Mouse (Mus musculus) cerebellum, adult 2 months (tissue): ENCODE measurements around the gene Farsa. TPM values are rescaled to one million over a fixed set of nuclear protein-coding genes. Genes with fewer than 3 reads are reported as not detected.

Experiments used
- DNase-seq, 2 experiments: peaks; one replicate each; pipeline ENCODE4 v3.0.0; 2021
- H3K27ac ChIP-seq: fragments of 200-500 bp; 2 replicates; pipeline ENCODE4 v1.5.1; 2012; ENCODE audit warnings: low read length, control low read depth, inconsistent platforms; ENCODE audit not compliant: insufficient read depth
- H3K27me3 ChIP-seq: fragments of 200-500 bp; 2 replicates; pipeline ENCODE4 v1.6.1; 2012; ENCODE audit warnings: inconsistent platforms, mild to moderate bottlenecking, low read length, moderate library complexity; ENCODE audit not compliant: control insufficient read depth, insufficient read depth
- H3K4me1 ChIP-seq: fragments of 200-500 bp; 2 replicates; pipeline ENCODE4 v1.6.1; 2011; ENCODE audit warnings: low read length; ENCODE audit not compliant: control insufficient read depth, insufficient read depth
- H3K4me3 ChIP-seq: fragments of 200-500 bp; replicated peaks from 2 replicates; pipeline ENCODE3; 2011; ENCODE audit warnings: mild to moderate bottlenecking, low read depth, low read length, control low read depth; ENCODE audit not compliant: insufficient read depth
- CTCF ChIP-seq: fragments of 200-500 bp; IDR thresholded peaks from 2 replicates; pipeline ENCODE4 v1.5.1; 2011; ENCODE audit warnings: low read depth, mild to moderate bottlenecking, control low read depth, low read length, moderate library complexity, borderline replicate concordance; ENCODE audit not compliant: insufficient read depth
- POLR2A ChIP-seq: fragments of 200-500 bp; IDR thresholded peaks from 2 replicates; pipeline ENCODE4 v1.6.1; 2011; ENCODE audit warnings: low read length, control low read depth, borderline replicate concordance; ENCODE audit not compliant: insufficient read depth
- WGBS: fragments of 180-500 bp; shearing (Covaris S2); methylation state at CpG from one replicate; pipeline ENCODE4 v1.1.7; 2018; 5-methylcytosine and 5-hydroxymethylcytosine counted together
- polyA plus RNA-seq: library from polyadenylated mRNA; depleted of rRNA; stranded (reverse); fragments of >200 nt; gene quantifications from 2 replicates; pipeline ENCODE4 v1.2.3, GENCODE M21; 2012

Farsa gene
- polyA plus RNA-seq, 1 experiment: 72.0 TPM

GRCm38 (mm10) chr8:84873016-84873415 is 16.2 kb downstream of the Farsa start:
- no peak overlapping the region for H3K4me3 ChIP-seq
- TF ChIP-seq POLR2A (no peak), CTCF (no peak)
- no peak for DNase-seq
- 94% methylated on average over 4 of the region's 4 CpGs for WGBS
- no peak overlapping the region for H3K27ac ChIP-seq
- peaks cover 9% of the 10 kb centered on the region for H3K4me1 ChIP-seq
- no peaks in the 10 kb centered on the region for H3K27me3 ChIP-seq

DNA sequence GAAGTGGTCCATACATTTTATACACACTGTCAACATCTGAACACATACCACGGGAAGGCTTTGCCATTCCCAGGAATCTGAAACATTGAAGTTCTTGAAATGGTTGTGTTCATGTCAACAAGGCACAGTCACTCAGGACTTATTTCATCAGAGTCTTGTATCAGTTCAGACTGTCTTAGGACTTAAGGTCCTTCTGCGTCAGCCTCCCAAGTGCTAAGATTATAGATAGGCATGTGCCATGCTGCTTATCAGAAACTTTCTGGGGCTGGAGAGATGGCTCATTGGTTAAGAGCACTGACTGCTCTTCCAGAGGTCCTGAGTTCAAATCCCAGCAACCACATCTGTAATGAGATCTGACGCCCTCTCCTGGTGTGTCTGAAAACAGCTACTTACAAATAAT is 17.6 kb downstream of the Farsa start:
- no peak for DNase-seq
- Histone ChIP-seq H3K4me1 (peaks cover 9% of the 10 kb centered on the region), H3K27me3 (no peaks in the 10 kb centered on the region), H3K27ac (no peak overlapping the region), H3K4me3 (no peak overlapping the region)
- no peak for TF ChIP-seq POLR2A
- no peak for TF ChIP-seq CTCF
- WGBS: 97% methylated on average over 3 of the region's 3 CpGs

GRCm38 (mm10) chr8:84877297-84878035 is 20.7 kb downstream of the Farsa start:
- Histone ChIP-seq H3K4me3 (no peak overlapping the region), H3K27me3 (no peaks in the 10 kb centered on the region), H3K4me1 (peaks cover 7% of the 10 kb centered on the region), H3K27ac (peak overlapping the region; percentile 86)
- WGBS: 14% methylated on average over 3 of the region's 3 CpGs
- DNase-seq: peak; percentile 83 to 86
- no peak for TF ChIP-seq CTCF
- TF ChIP-seq POLR2A: no peak

GRCm38 (mm10) chr8:84878915-84879314 is 22.1 kb downstream of the Farsa start:
- no peak for DNase-seq
- TF ChIP-seq CTCF (no peak), POLR2A (no peak)
- no peak overlapping the region for H3K4me3 ChIP-seq
- H3K27me3 ChIP-seq: no peaks in the 10 kb centered on the region
- 90% methylated on average over 1 of the region's 1 CpGs for WGBS
- no peak overlapping the region for H3K27ac ChIP-seq
- H3K4me1 ChIP-seq: peaks cover 7% of the 10 kb centered on the region

DNA sequence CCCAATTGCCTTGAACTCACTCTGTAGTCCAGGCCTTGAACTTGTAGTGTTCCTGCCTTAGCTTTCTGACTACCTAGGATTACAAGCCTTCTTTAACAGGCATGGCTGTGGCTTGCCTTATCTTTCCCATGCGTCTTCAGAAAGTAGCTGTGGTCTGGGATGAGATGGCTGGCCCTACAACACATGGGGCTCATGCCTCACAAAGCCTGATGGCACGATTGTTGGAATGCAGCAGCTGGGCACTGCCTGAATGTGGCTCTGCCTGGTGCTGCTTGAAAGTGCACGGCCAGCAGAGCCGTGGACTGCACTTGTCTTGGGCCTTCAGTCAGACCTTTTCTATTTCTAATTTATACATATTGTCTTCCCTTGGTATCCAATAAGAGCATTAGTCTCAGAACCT is 27.9 kb downstream of the Farsa start:
- DNase-seq: no peak
- TF ChIP-seq CTCF: no peak
- Histone ChIP-seq H3K27me3 (no peaks in the 10 kb centered on the region), H3K4me1 (no peaks in the 10 kb centered on the region), H3K27ac (no peak overlapping the region), H3K4me3 (no peak overlapping the region)
- WGBS: 73% methylated on average over 4 of the region's 4 CpGs

DNA sequence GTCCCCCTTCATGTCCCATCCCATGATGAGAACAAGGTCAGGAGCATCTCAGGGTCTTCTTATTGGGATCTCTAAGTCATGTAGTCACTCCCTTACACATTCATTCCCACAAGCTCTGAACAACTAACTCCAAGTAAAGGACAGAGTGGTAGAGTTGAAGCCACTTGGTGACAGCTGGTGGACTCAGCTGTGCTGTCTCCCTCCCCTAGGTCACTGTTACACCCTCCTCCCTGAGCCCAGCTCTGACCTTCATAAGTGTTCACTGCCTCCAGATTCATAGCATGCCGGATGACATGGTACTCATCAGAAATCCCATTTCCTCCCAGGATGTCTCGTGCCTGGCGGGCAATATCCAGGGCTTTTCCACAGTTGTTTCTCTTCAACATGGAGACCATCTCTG is 31.5 kb downstream of the Farsa start:
- WGBS: 98% methylated on average over 3 of the region's 3 CpGs

GRCm38 (mm10) chr8:84889141-84889540 is 32.4 kb downstream of the Farsa start:
- TF ChIP-seq CTCF: no peak
- TF ChIP-seq POLR2A: no peak
- no peak for DNase-seq
- H3K4me3 ChIP-seq: no peak overlapping the region
- H3K27ac ChIP-seq: no peak overlapping the region
- WGBS: 35% methylated on average over 1 of the region's 1 CpGs
- H3K4me1 ChIP-seq: peaks cover 8% of the 10 kb centered on the region; the same call in 1 of the 2 replicates
- H3K27me3 ChIP-seq: no peaks in the 10 kb centered on the region

More for the DNA sequence above, 31.5 kb downstream of the Farsa start:
- DNase-seq: no peak
- H3K4me1 ChIP-seq: peaks cover 8% of the 10 kb centered on the region; the same call in 1 of the 2 replicates
- H3K4me3 ChIP-seq: no peak overlapping the region
- H3K27ac ChIP-seq: no peak overlapping the region
- TF ChIP-seq POLR2A: no peak
- no peak for TF ChIP-seq CTCF
- no peaks in the 10 kb centered on the region for H3K27me3 ChIP-seq

DNA sequence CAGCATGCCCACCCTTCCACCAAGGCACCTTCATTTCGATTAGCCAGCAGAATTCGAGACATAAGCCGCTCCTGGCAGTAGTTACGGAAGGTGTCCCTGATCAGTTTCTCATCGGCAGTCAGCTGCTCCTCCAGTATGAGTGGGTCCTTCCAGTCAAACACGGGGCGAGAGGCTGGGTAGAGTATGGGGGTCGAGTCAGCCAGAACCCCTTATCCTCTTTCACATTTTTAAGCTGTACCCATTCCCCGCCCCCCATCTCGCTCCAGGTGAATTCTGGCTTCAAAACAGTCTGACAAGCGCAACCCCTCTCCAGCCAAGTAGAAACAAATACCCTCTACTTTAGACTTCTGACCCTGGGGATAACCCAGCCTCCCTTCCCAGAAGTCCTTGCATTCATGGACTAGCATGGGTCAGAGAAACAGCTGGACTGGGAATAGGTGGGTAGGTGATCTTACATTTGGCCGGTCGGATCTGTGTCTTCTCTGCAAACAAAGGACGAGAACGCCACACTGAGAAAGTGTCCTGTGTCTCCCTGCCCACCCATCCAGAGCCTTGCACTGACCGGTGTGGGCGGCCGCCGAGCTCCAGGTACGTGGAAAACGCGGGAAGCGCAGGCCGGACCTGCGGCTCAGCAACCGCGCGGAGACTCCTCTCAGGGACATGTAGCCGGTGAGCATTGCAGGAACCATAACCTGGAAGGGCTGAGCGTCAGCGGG is 36.4 kb downstream of the Farsa start:
- no peak for DNase-seq
- 11% methylated on average over 31 of the region's 31 CpGs for WGBS

More for the DNA sequence above, 36.4 kb downstream of the Farsa start:
- H3K27me3 ChIP-seq: no peaks in the 10 kb centered on the region
- H3K4me3 ChIP-seq: peak overlapping the region; percentile 68
- no peak overlapping the region for H3K27ac ChIP-seq
- peaks cover 8% of the 10 kb centered on the region; the same call in 1 of the 2 replicates for H3K4me1 ChIP-seq
- TF ChIP-seq POLR2A (no peak), CTCF (no peak)
